Mouse (Mus musculus) regulatory T cell (primary cell): ENCODE measurements around the gene Rims1.

Source experiments
- in situ Hi-C: fragments of 300-600 bp; cut with MboI, MseI; formaldehyde crosslinking; loops from one replicate; pipeline ENCODE4 v1.15.1; 2025; ENCODE audit warnings: high pct_unique_total_duplicates

Gene Rims1

DNA sequence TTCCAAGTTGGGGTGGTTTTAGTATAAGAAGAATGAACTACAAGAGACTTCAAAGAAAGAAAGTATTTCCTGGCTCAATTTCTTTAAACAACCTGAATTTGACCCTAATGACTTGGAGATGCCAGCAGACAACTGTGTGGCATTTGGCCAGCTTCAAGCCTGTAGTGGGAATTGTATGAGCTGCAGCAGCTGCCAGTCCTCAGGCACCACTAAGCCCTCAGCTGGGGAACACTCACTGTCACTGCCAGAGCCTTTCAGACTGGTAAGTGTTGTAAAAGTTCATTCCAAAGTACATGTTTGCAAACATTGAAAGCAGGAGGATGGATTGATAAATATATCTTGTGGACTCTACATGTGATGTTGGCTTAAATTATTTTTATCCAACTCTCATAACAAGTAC is 211.0 kb downstream of the Rims1 start:
- in situ Hi-C loops, result no loop called here

GRCm38 (mm10) chr1:22587859-22588383 is 217.9 kb downstream of the Rims1 start:
- in situ Hi-C loops, result no loop called here

DNA sequence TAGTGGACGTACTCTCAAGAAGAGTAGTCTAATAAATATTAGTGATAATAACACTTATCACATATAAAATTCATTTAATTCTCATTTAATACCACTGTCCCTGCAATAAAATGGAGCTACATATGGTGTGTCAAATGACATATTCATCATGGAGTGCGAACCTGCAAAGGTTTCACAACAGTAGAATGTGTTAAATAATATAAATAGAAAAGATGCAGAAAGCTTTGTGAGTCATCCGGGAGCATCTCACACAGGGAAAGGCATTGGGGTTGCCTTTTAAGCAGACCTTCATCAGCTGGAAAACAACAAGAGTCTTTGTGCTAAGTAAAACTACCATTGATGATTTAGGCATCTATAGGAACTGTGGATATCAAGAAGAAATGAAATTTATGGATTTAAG is 220.2 kb downstream of the Rims1 start:
- in situ Hi-C loops, result no loop called here

- in situ Hi-C loops, result no loop called here
Measured at GRCm38 (mm10) chr1:22579470-22579869, 226.3 kb downstream of the Rims1 start.

DNA sequence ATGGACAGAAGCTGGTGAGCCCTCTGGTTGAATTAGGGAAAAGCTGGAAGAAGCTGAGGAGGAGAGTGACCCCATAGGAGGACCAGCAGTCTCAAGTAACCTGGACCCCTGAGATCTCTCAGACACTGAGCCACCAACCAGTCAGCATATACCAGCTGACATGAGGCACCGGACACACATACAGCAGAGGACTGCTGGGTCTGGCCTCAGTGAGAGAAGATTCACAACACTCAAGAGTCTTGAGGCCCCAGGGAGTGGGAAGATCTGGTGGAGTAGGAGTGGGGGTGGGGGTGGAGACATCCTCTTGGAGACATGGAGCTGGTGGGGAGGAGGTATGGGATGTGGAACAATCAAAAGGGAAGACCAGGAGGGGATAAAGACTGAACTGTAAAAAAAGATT is 233.1 kb downstream of the Rims1 start:
- in situ Hi-C loops, result no loop called here

DNA sequence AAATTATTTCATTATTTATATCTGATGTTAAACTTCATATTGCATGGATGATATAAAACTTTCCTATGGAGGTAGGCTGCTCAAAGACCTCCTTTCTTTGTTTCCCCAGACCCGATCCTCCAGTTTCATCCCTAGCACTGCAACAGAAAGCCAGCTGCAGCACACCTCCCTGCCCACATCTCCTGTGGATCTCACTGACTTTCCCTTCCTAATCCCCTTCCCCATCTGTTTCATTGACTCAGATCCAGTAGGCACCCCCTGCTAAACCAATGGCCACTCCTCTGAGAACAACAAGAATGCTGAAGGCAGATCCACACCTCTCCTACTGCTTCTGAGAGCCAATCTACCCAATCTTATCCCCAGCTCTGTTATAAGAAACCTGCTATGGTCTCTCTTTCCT is 259.5 kb downstream of the Rims1 start:
- in situ Hi-C loops, result no loop called here

DNA sequence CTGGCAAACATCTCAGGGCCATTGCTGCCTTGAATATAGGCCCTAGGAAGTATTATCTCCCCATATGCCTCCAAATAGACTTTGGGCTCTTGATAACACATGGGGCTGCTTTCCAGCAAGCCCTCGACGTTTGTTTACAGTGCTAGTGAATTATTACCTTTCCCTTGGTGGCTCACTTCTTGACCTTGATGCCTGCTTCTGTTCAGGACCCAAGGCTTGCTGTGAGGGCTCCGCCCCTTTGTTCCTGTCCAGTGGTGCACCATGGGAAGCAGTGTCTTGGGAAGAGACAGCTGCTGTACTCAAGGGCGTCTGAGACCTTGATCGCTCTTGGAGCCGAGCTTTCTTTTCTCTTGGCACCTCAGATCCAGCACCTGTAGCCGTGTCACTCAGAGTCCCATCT is 267.7 kb downstream of the Rims1 start:
- in situ Hi-C loops, result no loop called here

GRCm38 (mm10) chr1:22536776-22537175 is 269.0 kb downstream of the Rims1 start:
- in situ Hi-C loops, result no loop called here

GRCm38 (mm10) chr1:22535049-22535448 is 270.7 kb downstream of the Rims1 start:
- in situ Hi-C loops, result no loop called here

- in situ Hi-C loops, result no loop called here
Measured at GRCm38 (mm10) chr1:22533146-22534096, 272.4 kb downstream of the Rims1 start.

DNA sequence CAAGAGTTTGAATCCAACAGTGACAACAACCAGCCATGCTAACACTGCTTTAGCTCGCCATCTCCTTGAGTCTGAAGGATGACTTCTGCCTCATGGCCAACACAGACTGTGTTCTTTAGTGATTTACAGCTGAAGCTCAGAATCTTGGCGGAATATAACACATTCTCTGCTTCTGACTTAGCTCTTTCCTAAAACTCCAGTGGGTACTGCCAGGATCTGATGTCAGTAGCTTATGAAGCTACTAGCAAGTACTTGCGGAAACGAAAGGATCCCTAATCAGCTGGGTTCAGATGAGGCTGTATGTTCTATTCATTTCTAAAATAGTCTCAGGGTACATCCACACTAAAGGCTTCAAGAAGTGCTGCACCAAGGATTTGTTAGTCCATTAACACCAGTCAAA is 290.7 kb downstream of the Rims1 start:
- in situ Hi-C loops, result no loop called here

DNA sequence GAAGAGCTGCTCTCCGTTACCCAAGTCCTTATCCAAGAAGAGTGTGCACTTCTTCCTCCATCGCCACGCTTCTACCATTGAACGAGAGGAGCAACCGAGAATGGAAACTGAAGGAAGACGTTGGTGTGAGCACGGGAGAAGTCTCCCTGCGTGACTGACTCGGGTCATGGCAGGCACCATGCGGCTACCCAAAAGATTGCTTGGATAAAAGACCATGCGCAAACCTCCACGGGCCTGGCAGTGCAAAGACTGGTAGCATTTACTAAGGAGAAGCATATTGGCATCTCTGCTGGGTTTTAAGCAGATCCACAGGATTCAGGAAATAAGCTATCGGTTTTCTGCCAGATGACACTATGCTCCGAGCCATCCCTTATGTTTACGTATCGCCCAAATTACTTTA is 293.4 kb downstream of the Rims1 start:
- in situ Hi-C loops, result no loop called here

- in situ Hi-C loops, result no loop called here
Measured at GRCm38 (mm10) chr1:22511614-22512013, 294.2 kb downstream of the Rims1 start.

- in situ Hi-C loops, result no loop called here
Measured at GRCm38 (mm10) chr1:22508735-22509615, 296.8 kb downstream of the Rims1 start.

DNA sequence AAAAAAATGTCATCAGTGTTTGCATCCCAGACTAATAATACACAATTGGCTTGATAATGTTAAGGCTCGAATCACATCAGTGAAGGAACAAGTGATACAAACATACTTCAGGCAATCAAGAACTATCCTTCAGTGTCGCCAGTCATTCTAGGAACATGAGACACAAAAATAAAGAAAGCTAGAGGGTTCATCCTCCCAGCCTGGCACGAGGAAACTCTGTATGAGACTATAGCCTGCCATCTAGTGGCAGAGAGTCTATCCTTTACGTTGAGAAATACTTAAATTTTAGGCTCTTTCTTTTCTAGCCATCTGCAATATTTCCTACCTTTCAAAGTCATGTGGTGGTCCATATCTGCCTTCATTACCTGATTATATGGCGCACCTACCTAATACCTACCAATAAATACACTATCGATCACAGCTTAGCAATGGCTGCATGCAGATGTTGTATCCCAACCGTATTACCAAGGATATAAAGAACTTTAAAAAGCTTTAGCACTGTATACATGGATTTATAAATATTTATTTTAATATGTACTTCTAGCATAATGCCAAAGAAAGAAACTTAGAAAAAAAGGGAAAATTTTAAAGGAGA is 318.4 kb downstream of the Rims1 start:
- in situ Hi-C loops, result no loop called here

- in situ Hi-C loops, result loop anchor here (10.0 kb wide), 1 partner anchor 599 kb away; no protein-coding TSS in a partner anchor
Measured at GRCm38 (mm10) chr1:22476220-22476619, 329.6 kb downstream of the Rims1 start.

DNA sequence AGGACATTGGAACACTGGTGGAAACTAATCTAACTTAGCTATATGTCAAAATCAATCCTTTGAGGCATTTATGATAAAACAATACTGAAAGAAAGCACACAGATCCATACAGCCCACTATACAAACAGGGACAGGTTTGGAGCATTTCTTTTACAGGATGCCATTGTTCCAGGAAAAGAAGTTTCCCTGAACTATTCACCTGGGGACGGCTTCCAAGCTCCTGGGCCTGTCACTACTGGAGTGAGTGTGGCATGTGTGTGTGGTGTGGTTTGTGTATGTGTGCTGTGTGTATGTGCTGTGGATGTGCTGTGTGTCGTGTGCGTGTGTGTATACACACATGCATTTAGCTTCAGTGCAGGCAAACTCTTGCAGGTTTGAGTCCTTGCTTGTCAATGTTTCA is 338.8 kb downstream of the Rims1 start:
- in situ Hi-C loops, result loop anchor here (5.0 kb wide), 1 partner anchor 40 kb away; no protein-coding TSS in a partner anchor

GRCm38 (mm10) chr1:22466597-22466996 is 339.2 kb downstream of the Rims1 start:
- in situ Hi-C loops, result loop anchor here (5.0 kb wide), 1 partner anchor 39 kb away; no protein-coding TSS in a partner anchor

GRCm38 (mm10) chr1:22424020-22424419 is 381.8 kb downstream of the Rims1 start:
- in situ Hi-C loops, result no loop called here

GRCm38 (mm10) chr1:22422102-22422501 is 383.7 kb downstream of the Rims1 start:
- in situ Hi-C loops, result no loop called here

DNA sequence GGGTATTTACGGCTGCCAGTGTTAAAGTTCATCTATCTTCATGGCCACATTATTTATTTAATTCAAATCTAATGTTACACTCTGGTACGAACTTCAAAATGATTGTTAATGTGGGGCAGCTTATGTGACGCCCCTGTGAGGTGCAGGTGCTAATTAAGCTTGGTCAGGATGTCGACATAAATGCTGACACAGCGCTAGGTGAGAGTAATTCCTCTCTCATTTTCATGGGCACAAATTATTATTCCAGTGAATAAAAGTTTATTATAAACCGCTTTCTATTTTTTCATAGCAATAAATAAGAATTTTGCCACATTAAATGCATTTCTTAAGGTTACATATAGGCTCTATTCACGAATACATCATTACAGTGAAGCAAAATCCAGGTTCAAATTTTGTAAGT is 395.6 kb downstream of the Rims1 start:
- in situ Hi-C loops, result no loop called here

GRCm38 (mm10) chr1:22386361-22386760 is 419.4 kb downstream of the Rims1 start:
- in situ Hi-C loops, result no loop called here
